Mouse (Mus musculus): ENCODE data around the gene Mcat. TPM values are rescaled to one million over a fixed set of nuclear protein-coding genes. Genes with fewer than 3 reads are reported as not detected.
A peak's percentile ranks its signal among the peaks of the same experiment; 100 is the strongest.

The Mcat gene
- polyA plus RNA-seq (2012; rRNA removed) = 22.9 and 25.0 TPM in 2 replicates

DNA sequence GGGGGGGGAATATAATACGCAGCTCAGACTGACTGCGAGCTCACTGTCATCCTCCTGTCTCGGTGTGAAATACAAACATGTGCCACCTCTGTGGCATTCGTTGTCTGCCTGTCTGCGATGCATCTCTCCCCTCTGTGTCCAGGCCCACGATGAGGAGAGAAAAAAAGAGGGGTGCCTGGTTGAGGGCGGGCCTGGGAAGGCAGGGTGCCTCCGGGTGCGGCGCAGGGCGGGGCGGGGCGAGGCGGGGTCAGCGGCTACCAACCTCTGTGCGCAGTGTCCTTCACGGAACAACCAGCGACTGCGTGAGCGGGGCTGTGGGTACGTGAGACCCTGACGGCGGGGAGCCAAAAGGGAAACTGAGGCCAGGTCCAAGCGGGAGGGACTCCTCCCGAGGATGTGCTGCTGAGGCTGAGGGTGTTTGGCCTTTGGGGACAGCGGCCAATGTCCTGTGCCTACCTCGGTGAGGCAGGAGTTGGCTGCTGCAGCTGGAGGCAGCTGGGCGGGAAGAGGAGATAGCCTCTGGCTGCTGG lies at the start of gene Mcat, which contains the start of gene Tspo:
Gene Mcat (minus strand): TSS at position 461 of the 530 bp plus-strand sequence.
Gene Tspo (plus strand): TSS at position 266 of the 530 bp plus-strand sequence.
- Histone ChIP-seq H3K4me1 (ENCODE audit: control insufficient read depth, insufficient read depth, low read length) (no peaks in the 10 kb centered on the region), H3K27me3 (ENCODE audit: control insufficient read depth, insufficient read depth, low read length) (no peaks in the 10 kb centered on the region), H3K27ac (ENCODE audit: insufficient read depth, low read length) (no peak within 1 kb of the TSS), H3K4me3 (replicated peaks; ENCODE audit: insufficient read depth, low read depth, low read length) (peak within 1 kb of the TSS; percentile 23)
- DNase-seq = no peak
- TF ChIP-seq POLR2A (IDR thresholded peaks at IDR 0.05; ENCODE audit: borderline replicate concordance, insufficient read depth, low read length) = no peak
- no peak for TF ChIP-seq CTCF (IDR thresholded peaks at IDR 0.05; ENCODE audit: borderline replicate concordance, insufficient read depth, low read depth, low read length)
- WGBS = 3% methylated on average over 28 of the region's 28 CpGs

DNA sequence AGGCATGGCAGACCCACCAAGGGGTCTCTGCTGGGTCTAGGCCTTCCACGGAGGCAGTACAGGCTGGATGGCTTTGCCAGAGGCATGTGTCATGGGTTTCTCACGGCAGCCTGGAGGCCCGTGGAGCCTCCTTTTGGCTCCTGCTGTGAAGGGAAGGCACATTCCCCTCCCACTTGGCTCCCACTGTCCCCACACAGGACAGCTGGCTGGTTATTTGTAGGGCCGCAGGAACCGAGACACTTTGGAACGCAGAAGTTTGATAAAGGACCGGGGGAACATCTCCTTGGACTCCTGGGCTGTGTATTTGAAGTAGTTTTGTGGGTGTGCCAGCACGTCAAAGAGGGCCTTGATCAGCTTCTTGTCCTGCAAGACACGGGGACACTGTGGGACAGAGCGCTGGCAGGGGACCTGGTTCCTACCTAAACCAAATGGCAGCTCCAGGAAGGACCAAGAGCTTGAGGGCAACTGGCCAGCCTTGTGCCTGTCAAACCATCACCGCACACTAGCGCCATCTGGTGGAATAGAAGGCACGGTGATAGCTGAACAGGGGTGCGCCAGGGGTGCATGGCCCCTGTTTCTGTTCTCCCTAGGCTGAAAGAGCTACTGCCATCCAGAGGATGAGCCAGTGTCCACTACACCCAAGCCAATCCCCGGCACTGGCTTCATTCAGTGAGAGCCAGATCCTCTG lies 43.7 kb upstream of the Mcat start:
- 16% methylated on average over 15 of the region's 15 CpGs for WGBS

DNA sequence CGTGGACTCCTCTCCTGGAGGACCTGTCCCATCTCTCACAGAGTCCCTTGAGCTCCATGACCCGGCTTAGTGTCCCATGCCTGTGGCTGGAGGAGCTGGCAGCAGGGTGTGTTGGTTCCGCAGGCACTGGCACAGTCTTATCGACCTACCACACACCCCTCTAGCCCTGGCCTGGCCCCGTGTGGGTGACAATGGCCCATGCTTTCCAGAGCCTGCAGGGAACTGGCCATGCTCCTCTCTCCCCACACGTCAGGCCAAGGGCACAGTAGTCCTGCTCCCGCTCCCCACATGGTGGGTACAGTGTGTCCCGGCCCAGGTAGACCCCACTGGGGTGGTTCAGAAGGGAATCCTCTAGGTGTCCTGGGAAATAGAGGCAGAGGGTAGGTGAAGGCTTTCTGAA lies 43.1 kb upstream of the Mcat start:
- Histone ChIP-seq H3K4me1 (ENCODE audit: control insufficient read depth, insufficient read depth, low read length) (no peaks in the 10 kb centered on the region; the same call in 1 of the 2 replicates), H3K27me3 (ENCODE audit: control insufficient read depth, insufficient read depth, low read length) (no peaks in the 10 kb centered on the region), H3K27ac (ENCODE audit: insufficient read depth, low read length) (no peak overlapping the region), H3K4me3 (replicated peaks; ENCODE audit: insufficient read depth, low read depth, low read length) (no peak overlapping the region)
- DNase-seq = no peak
- TF ChIP-seq CTCF (IDR thresholded peaks at IDR 0.05; ENCODE audit: borderline replicate concordance, insufficient read depth, low read depth, low read length) = no peak
- no peak for TF ChIP-seq POLR2A (IDR thresholded peaks at IDR 0.05; ENCODE audit: borderline replicate concordance, insufficient read depth, low read length)
- WGBS = 83% methylated on average over 8 of the region's 8 CpGs

More for the DNA sequence above, 43.7 kb upstream of the Mcat start:
- Histone ChIP-seq H3K4me3 (replicated peaks; ENCODE audit: insufficient read depth, low read depth, low read length) (no peak overlapping the region), H3K4me1 (ENCODE audit: control insufficient read depth, insufficient read depth, low read length) (no peaks in the 10 kb centered on the region; the same call in 1 of the 2 replicates), H3K27me3 (ENCODE audit: control insufficient read depth, insufficient read depth, low read length) (no peaks in the 10 kb centered on the region), H3K27ac (ENCODE audit: insufficient read depth, low read length) (no peak overlapping the region)
- no peak for TF ChIP-seq POLR2A (IDR thresholded peaks at IDR 0.05; ENCODE audit: borderline replicate concordance, insufficient read depth, low read length)
- TF ChIP-seq CTCF (IDR thresholded peaks at IDR 0.05; ENCODE audit: borderline replicate concordance, insufficient read depth, low read depth, low read length) = peak; percentile 77
- peak; percentile 71 to 75 for DNase-seq

DNA sequence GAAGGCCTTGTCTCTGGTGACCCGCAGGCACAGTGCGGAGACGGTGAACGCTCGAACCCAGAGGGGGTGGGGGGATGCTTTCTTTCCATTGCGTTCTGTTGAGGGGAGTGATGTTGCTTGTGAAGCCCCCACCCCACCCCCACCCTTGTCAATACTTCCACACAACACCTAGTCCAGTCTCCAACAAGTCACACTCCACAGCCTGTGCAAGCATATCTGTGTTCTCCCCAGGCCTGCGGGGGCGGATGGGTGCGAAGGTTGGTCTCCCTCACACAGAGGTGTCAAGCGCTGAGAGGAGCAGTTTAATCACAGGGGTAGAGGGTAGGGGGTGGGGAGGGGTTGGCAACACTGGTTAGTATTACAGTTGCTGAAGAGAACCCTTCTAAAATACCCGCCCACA lies 42.6 kb upstream of the Mcat start:
- H3K27ac ChIP-seq (ENCODE audit: insufficient read depth, low read length) = no peak overlapping the region
- DNase-seq = no peak
- H3K4me3 ChIP-seq (replicated peaks; ENCODE audit: insufficient read depth, low read depth, low read length) = no peak overlapping the region
- H3K27me3 ChIP-seq (ENCODE audit: control insufficient read depth, insufficient read depth, low read length) = no peaks in the 10 kb centered on the region
- 93% methylated on average over 11 of the region's 11 CpGs for WGBS
- no peak for TF ChIP-seq CTCF (IDR thresholded peaks at IDR 0.05; ENCODE audit: borderline replicate concordance, insufficient read depth, low read depth, low read length)
- TF ChIP-seq POLR2A (IDR thresholded peaks at IDR 0.05; ENCODE audit: borderline replicate concordance, insufficient read depth, low read length) = no peak
- H3K4me1 ChIP-seq (ENCODE audit: control insufficient read depth, insufficient read depth, low read length) = no peaks in the 10 kb centered on the region; the same call in 1 of the 2 replicates

DNA sequence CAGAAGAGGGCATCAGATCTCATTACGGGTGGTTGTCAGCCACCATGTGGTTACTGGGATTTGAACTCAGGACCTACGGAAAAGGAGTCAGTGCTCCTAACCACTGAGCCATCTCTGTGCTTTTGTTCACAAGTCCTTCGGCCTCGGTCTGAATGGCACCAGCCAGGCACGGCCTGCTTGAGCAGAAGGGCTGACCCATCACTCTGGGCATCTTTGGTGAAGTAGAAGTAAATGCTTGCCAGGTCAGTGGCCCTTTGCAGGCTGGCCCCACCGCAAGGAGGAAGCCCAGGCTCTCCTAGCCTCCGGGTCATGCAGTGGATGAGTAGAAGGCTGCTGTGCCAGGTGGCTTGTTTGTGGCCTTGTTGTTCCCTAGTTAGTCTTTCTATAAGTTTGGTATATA lies 39.8 kb upstream of the Mcat start:
- TF ChIP-seq POLR2A (IDR thresholded peaks at IDR 0.05; ENCODE audit: borderline replicate concordance, insufficient read depth, low read length) (no peak), CTCF (IDR thresholded peaks at IDR 0.05; ENCODE audit: borderline replicate concordance, insufficient read depth, low read depth, low read length) (no peak)
- DNase-seq = no peak
- Histone ChIP-seq H3K4me3 (replicated peaks; ENCODE audit: insufficient read depth, low read depth, low read length) (no peak overlapping the region), H3K27ac (ENCODE audit: insufficient read depth, low read length) (no peak overlapping the region), H3K4me1 (ENCODE audit: control insufficient read depth, insufficient read depth, low read length) (no peaks in the 10 kb centered on the region), H3K27me3 (ENCODE audit: control insufficient read depth, insufficient read depth, low read length) (no peaks in the 10 kb centered on the region)
- 97% methylated on average over 7 of the region's 7 CpGs for WGBS

DNA sequence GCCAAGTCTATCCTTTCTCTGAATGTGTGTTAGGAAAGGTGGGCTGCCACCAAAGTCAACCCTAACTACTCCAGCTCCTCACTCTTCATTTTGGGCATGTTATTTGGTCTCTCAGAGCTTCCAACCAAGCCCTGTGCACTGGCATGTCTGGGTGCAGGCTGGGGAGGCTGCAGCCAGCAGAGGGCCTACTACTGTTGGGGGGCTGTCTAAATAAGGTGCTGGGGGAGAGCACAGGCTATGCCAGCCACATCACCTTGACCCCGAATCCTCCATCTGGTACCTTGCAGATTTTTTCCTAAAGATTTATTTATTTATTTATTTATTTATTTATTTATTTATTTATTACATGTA lies 39.4 kb upstream of the Mcat start:
- WGBS = 89% methylated on average over 1 of the region's 1 CpGs
- Histone ChIP-seq H3K4me3 (replicated peaks; ENCODE audit: insufficient read depth, low read depth, low read length) (no peak overlapping the region), H3K4me1 (ENCODE audit: control insufficient read depth, insufficient read depth, low read length) (no peaks in the 10 kb centered on the region), H3K27ac (ENCODE audit: insufficient read depth, low read length) (no peak overlapping the region), H3K27me3 (ENCODE audit: control insufficient read depth, insufficient read depth, low read length) (no peaks in the 10 kb centered on the region)
- DNase-seq = no peak
- TF ChIP-seq POLR2A (IDR thresholded peaks at IDR 0.05; ENCODE audit: borderline replicate concordance, insufficient read depth, low read length) (no peak), CTCF (IDR thresholded peaks at IDR 0.05; ENCODE audit: borderline replicate concordance, insufficient read depth, low read depth, low read length) (no peak)

DNA sequence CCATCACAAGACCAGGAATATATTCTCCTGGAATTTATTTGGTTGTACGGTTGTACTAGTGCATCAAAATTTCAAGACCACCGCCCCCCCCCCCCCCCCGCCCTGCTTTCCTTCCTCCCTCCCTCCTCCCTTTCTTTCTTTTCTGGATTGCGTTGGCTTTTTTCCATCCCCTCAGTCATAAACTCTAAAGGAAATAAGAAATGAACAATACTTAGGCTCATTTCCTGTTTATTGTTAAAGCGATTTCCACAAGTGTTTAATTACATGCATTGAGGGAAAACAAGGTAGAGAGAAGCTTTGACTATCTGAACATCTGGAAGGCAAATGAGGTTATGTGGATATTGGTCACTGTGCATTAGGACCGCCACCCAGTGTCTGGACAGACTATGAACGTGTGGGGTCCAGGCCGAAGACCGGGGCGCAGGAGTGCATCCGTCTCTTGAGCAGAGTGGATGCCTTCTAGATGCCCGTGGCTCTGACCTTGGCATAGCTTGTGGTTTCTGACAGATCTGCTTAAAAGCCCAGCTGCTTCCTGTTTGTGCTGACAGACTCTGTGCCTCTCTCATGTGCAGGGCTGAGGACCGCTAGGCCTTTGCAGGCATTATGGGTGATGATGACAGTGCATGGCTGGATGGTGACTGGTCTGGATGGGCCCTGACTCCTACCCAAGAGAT lies 38.9 kb upstream of the Mcat start:
- H3K27ac ChIP-seq (ENCODE audit: insufficient read depth, low read length) = no peak overlapping the region
- no peaks in the 10 kb centered on the region for H3K27me3 ChIP-seq (ENCODE audit: control insufficient read depth, insufficient read depth, low read length)
- no peak overlapping the region for H3K4me3 ChIP-seq (replicated peaks; ENCODE audit: insufficient read depth, low read depth, low read length)
- 78% methylated on average over 13 of the region's 13 CpGs for WGBS
- H3K4me1 ChIP-seq (ENCODE audit: control insufficient read depth, insufficient read depth, low read length) = no peaks in the 10 kb centered on the region
- no peak for TF ChIP-seq CTCF (IDR thresholded peaks at IDR 0.05; ENCODE audit: borderline replicate concordance, insufficient read depth, low read depth, low read length)
- TF ChIP-seq POLR2A (IDR thresholded peaks at IDR 0.05; ENCODE audit: borderline replicate concordance, insufficient read depth, low read length) = no peak
- no peak for DNase-seq
